Mouse (Mus musculus) kidney, adult 18-20 months (tissue): ENCODE data around the gene Cdyl.
A peak's percentile ranks its signal among the peaks of the same experiment; 100 is the strongest.

Source experiments
- DNase-seq: peaks from one replicate; pipeline ENCODE4 v3.0.0; 2021

Cdyl gene

GRCm38 (mm10) chr13:35845306-35845705 lies 185.7 kb downstream of the Cdyl start:
- DNase-seq, result no peak

- peak; percentile 17 for DNase-seq
These were observed 189.1 kb downstream of the Cdyl start for GRCm38 (mm10) chr13:35848694-35849093.

DNA sequence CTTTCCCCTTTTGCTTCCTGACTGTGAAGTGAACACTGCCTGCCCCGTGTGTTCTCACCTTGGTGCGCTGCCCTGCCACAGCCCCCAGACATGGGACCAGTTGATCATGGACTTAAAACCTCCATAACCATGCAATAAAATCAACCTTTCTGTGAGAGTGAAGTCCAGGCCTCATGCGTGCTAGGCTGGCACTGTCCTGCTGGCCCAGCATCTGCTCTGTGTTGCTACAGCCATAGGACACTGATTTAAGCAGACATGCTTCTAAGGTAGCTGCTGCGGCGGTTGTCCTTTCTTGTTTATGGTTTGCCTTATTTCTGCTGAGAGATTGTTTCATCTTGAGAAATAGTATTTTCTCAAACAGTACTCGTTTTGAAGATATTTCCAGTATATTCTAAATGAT lies 191.9 kb downstream of the Cdyl start:
- DNase-seq, result no peak

DNA sequence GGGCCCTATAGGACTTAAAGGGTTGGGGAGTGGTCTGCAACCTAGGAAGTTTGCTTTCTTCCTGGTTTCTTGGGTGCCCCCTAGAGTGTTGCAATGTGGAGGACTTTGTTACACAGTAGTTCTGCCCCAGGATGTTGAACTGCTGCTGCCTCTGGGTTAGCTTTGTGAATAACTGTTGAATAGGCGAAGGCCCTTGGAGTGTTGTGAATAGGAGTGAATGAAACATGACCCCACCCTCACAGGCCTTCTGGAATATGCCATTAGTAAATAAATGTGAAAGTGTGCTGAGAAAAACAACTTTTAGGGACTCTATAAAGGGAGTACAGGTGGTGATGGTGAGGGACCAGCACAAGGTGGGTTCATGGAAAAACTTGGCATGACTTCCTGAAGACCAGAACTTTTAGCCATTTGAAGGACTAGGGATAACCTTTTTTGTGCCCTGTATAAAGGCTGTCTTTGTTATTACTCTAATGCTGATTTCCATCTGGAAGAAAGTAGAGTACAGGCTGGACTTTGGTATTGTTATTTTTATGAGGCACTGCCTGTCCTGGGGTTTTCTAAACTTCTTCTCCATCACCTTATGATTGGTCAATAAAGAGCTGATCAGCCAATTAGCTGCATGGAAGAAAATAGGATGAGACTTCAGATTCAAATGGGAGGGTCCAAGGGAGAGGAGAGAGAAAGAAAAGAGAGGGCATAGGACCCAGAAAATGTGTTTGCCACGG lies 193.4 kb downstream of the Cdyl start:
- no peak for DNase-seq

DNA sequence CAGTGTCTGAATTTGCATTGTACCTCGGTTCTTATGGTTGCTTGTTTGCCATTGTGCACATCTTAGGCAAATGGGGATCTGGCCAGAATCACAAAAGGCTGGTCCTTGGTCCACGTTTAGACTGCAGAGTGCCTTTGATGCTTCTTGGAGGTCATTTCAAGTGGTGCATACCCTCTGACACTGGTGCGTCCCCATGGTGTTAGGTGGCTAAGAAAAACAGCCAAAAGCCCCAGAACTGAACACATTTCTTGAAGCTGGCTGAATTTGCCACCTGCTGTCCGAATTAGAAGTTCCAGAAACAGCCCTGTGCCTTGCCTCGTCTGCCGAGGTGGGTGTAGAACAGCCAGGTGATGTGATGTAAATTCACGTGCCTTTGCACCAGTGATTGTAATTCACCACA lies 197.9 kb downstream of the Cdyl start:
- DNase-seq, result no peak

DNA sequence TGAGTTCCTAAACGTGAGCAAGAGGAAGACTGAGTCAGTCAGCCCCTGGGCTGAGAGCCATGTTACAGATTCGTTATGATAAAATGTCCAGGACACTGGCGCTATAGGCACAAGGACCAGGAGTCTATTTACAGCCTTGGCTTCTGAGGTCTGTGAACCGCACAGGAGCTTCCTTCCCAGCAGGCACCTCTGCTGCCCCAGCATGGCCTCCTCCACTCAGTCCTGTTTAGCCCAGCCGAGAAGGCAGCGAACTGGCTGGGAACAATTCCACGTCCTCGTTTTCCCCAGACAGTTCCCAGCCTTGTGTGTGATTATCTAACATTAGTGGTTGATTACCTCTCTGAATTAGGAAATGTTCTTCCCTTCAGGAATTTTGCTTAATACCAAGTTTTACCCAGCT lies 201.3 kb downstream of the Cdyl start:
- no peak for DNase-seq

DNA sequence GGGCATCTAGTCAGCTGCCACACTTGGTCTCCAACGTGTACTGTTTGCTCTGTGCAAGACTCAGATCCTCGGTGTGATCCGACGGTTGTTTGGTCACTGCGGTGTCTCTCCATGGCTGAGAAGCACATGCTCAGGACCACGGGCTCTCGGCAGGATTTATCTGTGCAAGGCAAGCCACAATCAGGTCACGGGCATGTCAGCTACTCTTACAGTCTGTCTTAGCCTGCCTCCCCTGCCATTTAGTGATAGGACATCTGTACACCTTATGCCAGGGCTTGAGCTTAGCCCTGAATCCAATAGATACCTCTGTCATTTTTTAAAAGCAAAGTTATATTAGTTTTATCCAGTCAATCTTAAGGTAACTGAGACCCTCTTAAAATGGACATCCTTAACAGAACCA lies 211.0 kb downstream of the Cdyl start:
- no peak for DNase-seq

- DNase-seq, result no peak
These were observed 211.5 kb downstream of the Cdyl start for GRCm38 (mm10) chr13:35871107-35871506.

GRCm38 (mm10) chr13:35875396-35875795 lies 215.8 kb downstream of the Cdyl start:
- no peak for DNase-seq

GRCm38 (mm10) chr13:35878282-35878681 lies 218.6 kb downstream of the Cdyl start:
- no peak for DNase-seq

GRCm38 (mm10) chr13:35879068-35879467 lies 219.4 kb downstream of the Cdyl start:
- DNase-seq, result no peak

GRCm38 (mm10) chr13:35879519-35879918 lies 219.9 kb downstream of the Cdyl start:
- no peak for DNase-seq

GRCm38 (mm10) chr13:35880555-35881046 lies 221.0 kb downstream of the Cdyl start:
- DNase-seq, result peak; percentile 40

DNA sequence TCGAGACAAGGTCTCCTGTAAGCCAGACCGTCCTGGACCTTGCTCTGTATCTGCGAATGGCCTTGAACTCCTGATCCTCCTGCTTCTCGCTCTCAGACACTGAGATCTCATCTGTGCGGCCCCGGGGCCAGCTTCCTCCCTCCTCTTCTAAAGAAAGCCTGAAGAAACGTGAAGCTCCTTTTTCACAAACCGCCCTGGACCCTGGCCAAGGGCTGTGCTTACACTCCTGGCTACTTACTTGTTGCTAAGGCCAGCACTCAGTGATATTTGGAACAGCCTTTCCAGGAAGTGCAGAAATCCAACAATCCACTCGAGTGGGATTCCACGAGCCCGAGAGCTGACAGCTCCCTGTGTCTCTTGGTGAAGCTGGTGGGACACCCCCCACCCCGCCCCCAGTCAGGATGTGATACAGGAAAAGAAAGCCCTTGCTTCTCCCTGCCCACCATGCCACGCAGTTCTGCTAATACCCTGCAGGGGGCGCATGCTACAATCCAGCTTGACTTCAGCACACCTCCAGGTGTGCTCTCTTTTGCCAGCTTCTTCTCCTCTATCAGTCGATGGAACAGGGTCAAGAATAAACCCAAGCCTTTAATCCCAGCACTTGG lies 226.6 kb downstream of the Cdyl start:
- DNase-seq, result peak; percentile 59

- DNase-seq, result no peak
These were observed 233.2 kb downstream of the Cdyl start for GRCm38 (mm10) chr13:35892866-35893265.

GRCm38 (mm10) chr13:35905378-35905777 lies 245.7 kb downstream of the Cdyl start:
- DNase-seq, result no peak

GRCm38 (mm10) chr13:35905879-35906481 lies 246.3 kb downstream of the Cdyl start, which contains the start of gene Rpp40:
Gene Rpp40, minus strand, starts transcription at chr13:35906359.
- DNase-seq, result peak; percentile 94

GRCm38 (mm10) chr13:35911476-35911875 lies 251.8 kb downstream of the Cdyl start:
- DNase-seq, result no peak
